Mouse (Mus musculus) hindbrain, embryonic 11.5 days (tissue): ENCODE data around the gene Pus7l. TPM values are rescaled to one million over a fixed set of nuclear protein-coding genes. Genes with fewer than 3 reads are reported as not detected.
"Not testable (repeated sequence)": the region's sequence is repeated elsewhere in the genome, so short reads cannot be mapped to it uniquely, and the experiment has no call there.

Source experiments
- ATAC-seq: fragments of 200-750 bp; cut with Nextera tagmentation; 2 replicates; pipeline ENCODE4 v1.8.0; 2017; ENCODE audit warnings: mild to moderate bottlenecking, moderate TSS enrichment, moderate library complexity; ENCODE audit not compliant: low FRiP score
- DNase-seq: peaks from one replicate; pipeline ENCODE4 v3.0.0-alpha.2; 2015; ENCODE audit warnings: low spot score
- H3K27ac ChIP-seq: fragments of 300-500 bp; sonication (generic); 2 replicates; pipeline ENCODE4 v1.5.1; 2014; ENCODE audit warnings: mild to moderate bottlenecking, low read depth, low read length
- H3K27me3 ChIP-seq: fragments of 300-500 bp; sonication (generic); 2 replicates; pipeline ENCODE4 v1.6.1; 2014; ENCODE audit warnings: mild to moderate bottlenecking, low read length, moderate library complexity, mixed read lengths; ENCODE audit not compliant: control insufficient read depth, insufficient read depth
- H3K36me3 ChIP-seq: fragments of 300-500 bp; sonication (generic); 2 replicates; pipeline ENCODE4 v1.6.1; 2014; ENCODE audit warnings: mild to moderate bottlenecking, low read length, moderate library complexity, mixed read lengths; ENCODE audit not compliant: control insufficient read depth, insufficient read depth
- H3K4me1 ChIP-seq: fragments of 300-500 bp; sonication (generic); replicated peaks from 2 replicates; pipeline ENCODE4 v1.6.1; 2014; ENCODE audit warnings: low read length, mixed read lengths; ENCODE audit not compliant: control insufficient read depth, insufficient read depth
- H3K4me2 ChIP-seq: fragments of 300-500 bp; sonication (generic); replicated peaks from 2 replicates; pipeline ENCODE4 v1.6.1; 2014; ENCODE audit warnings: mild to moderate bottlenecking, low read depth, low read length
- H3K4me3 ChIP-seq: fragments of 300-500 bp; sonication (generic); 2 replicates; pipeline ENCODE4 v1.5.1; 2014; ENCODE audit warnings: low read depth, low read length
- H3K9ac ChIP-seq: fragments of 300-500 bp; sonication (generic); 2 replicates; pipeline ENCODE4 v1.6.1; 2014; ENCODE audit warnings: low read depth, low read length
- H3K9me3 ChIP-seq: fragments of 300-500 bp; sonication (generic); 2 replicates; pipeline ENCODE4 v1.6.1; 2016; ENCODE audit warnings: low read length; ENCODE audit not compliant: control insufficient read depth
- WGBS: fragments of 180-500 bp; shearing (Covaris S2); extraction: QIAGEN DNeasy Blood & Tissue Kit; methylation state at CpG from one replicate; pipeline ENCODE4 v1.1.7; 2014; 5-methylcytosine and 5-hydroxymethylcytosine counted together
- polyA plus RNA-seq: library from polyadenylated mRNA; unstranded; fragments of >200 nt; fragmentation: Nextera tagmentation; extraction: Ambion mirVana; gene quantifications from 2 replicates; pipeline ENCODE4 v1.2.1, GENCODE M21; 2014

Gene Pus7l
- polyA plus RNA-seq, 1 experiment from 2014 or later: 9.0 TPM

DNA sequence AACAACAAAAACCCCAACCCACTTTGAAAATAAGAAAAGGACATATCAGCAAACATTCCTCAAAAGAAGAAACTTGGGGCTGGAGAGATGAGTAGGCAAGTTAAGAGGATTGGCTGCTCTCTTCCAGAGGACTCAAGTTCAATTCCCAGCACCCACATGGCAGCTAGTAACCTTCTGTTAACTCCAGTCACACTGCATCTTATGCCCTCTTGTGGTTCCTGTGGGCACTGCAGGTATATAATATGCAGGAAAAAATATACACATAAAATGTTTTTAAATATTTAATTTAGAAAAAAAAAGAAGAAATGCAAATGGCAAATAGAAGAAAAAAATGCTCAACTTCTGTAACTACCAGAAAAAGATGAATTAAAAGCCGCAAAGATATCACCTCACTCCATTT is 48.9 kb downstream of the Pus7l start:
- DNase-seq (no peak), ATAC-seq (no peak)
- Histone ChIP-seq H3K9ac (no peak overlapping the region), H3K4me1 (no peaks in the 10 kb centered on the region), H3K27me3 (no peaks in the 10 kb centered on the region), H3K4me3 (no peak overlapping the region), H3K36me3 (no peaks in the 10 kb centered on the region), H3K9me3 (no peaks in the 10 kb centered on the region), H3K4me2 (no peak overlapping the region), H3K27ac (no peak overlapping the region)
- WGBS: 97% methylated on average over 1 of the region's 1 CpGs

DNA sequence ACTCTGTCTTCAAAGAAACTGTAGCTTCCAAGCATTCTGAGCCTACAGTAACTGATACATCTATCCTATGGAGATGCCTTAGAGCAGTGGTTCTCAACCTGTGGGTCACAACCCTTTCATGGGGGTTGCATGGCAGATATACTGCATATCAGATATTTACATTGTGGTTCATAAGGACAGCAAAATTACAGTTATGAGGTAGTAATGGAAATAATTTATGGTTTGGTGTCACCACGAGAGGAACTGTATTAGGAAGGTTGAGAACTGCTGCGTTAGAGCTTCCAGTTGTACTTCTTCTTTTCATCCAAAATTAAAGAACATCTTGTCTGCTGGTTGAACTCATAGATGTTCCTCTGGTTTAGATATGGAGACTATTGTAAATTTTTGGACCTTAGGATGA is 53.9 kb downstream of the Pus7l start:
- H3K4me1 ChIP-seq: no peaks in the 10 kb centered on the region
- H3K9ac ChIP-seq: no peak overlapping the region
- no peaks in the 10 kb centered on the region for H3K27me3 ChIP-seq
- H3K4me2 ChIP-seq: no peak overlapping the region
- DNase-seq (no peak), ATAC-seq (no peak)
- WGBS: 89% methylated on average over 2 of the region's 2 CpGs
- no peaks in the 10 kb centered on the region for H3K36me3 ChIP-seq
- no peak overlapping the region for H3K4me3 ChIP-seq
- H3K27ac ChIP-seq: no peak overlapping the region
- H3K9me3 ChIP-seq: no peaks in the 10 kb centered on the region

DNA sequence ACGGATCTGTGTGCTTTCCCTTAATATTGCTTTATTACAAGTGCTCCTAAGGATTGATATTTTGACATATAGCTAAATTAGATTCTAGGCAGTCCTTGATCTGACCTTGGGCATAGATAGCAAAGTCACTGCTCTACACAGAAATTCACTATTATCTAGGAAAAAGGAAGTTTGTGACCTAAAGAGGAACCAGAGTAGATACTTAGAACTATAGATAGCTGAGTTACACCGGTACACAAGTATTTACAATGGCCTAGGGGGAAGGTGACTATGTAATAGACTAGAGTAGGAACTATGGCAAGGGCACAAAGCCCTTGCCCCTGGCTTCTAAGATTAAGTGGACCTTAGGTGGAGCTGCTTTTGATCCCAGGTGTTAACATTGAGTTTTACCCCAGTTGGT is 55.3 kb downstream of the Pus7l start:
- DNase-seq, H3K4me2 ChIP-seq, H3K9me3 ChIP-seq, H3K4me3 ChIP-seq, H3K9ac ChIP-seq, H3K27ac ChIP-seq, H3K4me1 ChIP-seq, H3K36me3 ChIP-seq, ATAC-seq, H3K27me3 ChIP-seq: not testable (repeated sequence)
- WGBS: 100% methylated on average over 2 of the region's 2 CpGs

DNA sequence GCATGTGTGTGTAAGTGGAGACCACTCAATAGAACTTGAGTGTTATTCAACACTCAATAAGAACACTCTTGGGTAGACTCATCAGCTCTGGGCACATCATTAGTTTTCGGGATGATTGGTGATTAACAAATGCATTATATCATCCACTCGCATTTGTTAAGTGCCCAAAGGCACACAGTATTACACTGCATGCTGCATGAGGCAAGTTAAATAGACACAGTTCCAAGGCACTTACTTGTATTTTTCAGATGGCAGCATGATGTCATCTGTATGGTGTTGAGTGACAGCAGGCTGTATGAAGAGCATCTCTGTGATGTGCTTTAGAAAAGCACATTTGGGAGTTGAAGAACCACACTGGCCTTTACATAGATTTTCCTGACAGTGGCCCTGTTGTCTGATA is 60.8 kb downstream of the Pus7l start:
- Histone ChIP-seq H3K4me2 (no peak overlapping the region), H3K27me3 (no peaks in the 10 kb centered on the region), H3K27ac (no peak overlapping the region), H3K9me3 (no peaks in the 10 kb centered on the region), H3K4me1 (no peaks in the 10 kb centered on the region; the same call in 1 of the 2 replicates), H3K4me3 (no peak overlapping the region), H3K36me3 (no peaks in the 10 kb centered on the region), H3K9ac (no peak overlapping the region)
- ATAC-seq (no peak), DNase-seq (no peak)
- 90% methylated on average over 2 of the region's 2 CpGs for WGBS

DNA sequence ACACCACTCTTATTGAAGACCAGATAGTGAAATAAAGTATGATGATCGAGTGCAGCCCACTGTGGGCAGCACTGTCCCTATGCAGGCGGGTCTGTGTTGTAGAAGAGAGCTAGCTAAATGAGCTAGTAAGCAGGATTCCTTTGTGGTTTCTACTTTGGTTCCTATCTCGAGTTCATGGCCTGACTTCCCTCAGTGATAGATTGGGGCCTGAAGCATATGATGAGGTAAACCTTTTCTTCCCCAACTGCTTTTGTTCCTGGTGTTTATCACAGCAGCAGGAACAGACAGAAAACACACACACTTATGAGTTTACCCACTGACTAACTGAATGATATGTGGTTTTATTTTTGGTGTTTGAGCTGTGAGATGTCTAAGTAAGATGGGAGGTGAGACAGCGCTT is 62.6 kb downstream of the Pus7l start:
- Histone ChIP-seq H3K4me2 (no peak overlapping the region), H3K36me3 (no peaks in the 10 kb centered on the region), H3K27ac (no peak overlapping the region), H3K9me3 (no peaks in the 10 kb centered on the region), H3K4me3 (no peak overlapping the region), H3K27me3 (no peaks in the 10 kb centered on the region), H3K9ac (no peak overlapping the region), H3K4me1 (no peaks in the 10 kb centered on the region; the same call in 1 of the 2 replicates)
- WGBS: 85% methylated on average over 4 of the region's 4 CpGs
- DNase-seq (no peak), ATAC-seq (no peak)

DNA sequence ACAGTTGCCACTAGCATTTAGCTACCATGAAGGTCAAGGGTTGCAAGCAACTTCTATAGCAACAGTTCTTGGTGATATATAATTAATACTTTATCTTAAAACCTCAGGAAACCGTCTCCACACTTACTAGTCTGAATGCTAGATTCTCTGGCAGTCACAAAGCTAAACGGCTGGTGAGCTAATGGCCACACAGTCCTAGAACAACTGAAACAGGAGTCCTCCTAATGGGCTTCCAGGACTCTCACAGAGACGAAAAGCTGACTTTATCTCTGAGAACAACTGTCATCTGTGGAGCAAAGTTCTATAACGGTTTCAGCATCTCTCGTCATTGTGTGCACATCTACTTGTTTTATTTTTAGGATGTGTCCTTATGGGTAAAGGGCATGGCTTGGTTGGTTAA is 63.1 kb downstream of the Pus7l start:
- Histone ChIP-seq H3K4me1 (no peaks in the 10 kb centered on the region; the same call in 1 of the 2 replicates), H3K27ac (no peak overlapping the region), H3K4me2 (no peak overlapping the region), H3K9ac (no peak overlapping the region), H3K36me3 (no peaks in the 10 kb centered on the region), H3K9me3 (no peaks in the 10 kb centered on the region), H3K4me3 (no peak overlapping the region), H3K27me3 (no peaks in the 10 kb centered on the region)
- ATAC-seq (no peak), DNase-seq (no peak)
- WGBS: 93% methylated on average over 5 of the region's 5 CpGs

DNA sequence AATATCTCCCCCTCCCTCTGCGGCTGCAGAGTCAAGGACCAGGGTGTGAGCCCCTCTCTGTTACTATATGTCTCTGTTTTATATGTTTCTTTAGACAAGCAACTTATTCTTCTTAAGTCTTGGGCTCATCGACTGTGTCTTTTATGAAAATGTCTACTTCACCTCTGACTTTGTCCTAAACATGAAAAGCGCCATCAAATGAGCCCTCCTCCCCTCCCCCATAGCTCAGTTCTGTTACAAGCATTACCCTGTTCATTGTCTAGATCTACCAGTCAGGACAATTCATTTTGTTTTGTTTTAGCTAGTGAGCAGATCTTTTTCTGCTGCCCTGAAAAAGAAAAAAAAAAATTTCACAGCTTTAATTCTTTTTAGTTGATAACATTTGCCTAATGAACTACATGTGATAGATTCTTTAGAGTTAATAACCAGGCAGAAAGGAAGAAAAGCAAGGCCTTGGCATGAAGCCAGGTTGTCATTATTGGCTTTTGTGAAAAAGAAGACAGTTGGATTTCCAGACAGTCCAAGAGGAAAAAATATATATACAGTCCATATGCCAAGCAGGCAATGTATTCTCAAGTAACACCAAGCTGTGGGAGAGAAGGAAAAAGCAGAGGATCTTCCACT is 63.7 kb downstream of the Pus7l start:
- Histone ChIP-seq H3K9ac (no peak overlapping the region), H3K9me3 (no peaks in the 10 kb centered on the region), H3K4me2 (no peak overlapping the region), H3K4me1 (no peaks in the 10 kb centered on the region; the same call in 1 of the 2 replicates), H3K27me3 (no peaks in the 10 kb centered on the region), H3K4me3 (no peak overlapping the region), H3K36me3 (no peaks in the 10 kb centered on the region), H3K27ac (no peak overlapping the region)
- WGBS: 82% methylated on average over 3 of the region's 3 CpGs
- DNase-seq: no peak
- no peak for ATAC-seq

DNA sequence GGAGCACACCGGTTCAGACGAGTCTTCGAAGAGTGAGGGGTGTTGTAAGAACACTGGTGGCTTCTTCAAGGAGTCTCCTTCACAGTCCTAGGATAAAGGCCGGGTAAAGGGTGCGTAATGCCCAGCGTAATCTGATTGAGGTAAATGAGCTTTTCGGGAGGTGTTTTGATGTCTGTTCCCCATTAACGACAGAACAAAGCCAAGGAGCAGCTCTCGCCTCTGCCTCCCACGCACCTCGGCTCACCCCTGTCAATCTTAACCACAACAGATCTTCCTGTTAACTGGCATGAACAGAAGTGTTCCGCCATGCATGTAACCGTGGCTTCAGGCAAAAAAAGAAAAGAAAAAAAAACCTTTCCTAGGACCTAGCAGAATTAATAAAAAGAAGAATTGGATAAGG is 64.6 kb downstream of the Pus7l start:
- WGBS: 36% methylated on average over 13 of the region's 13 CpGs
- Histone ChIP-seq H3K4me1 (no peaks in the 10 kb centered on the region; the same call in 1 of the 2 replicates), H3K36me3 (no peaks in the 10 kb centered on the region), H3K27me3 (no peaks in the 10 kb centered on the region), H3K9ac (no peak overlapping the region), H3K9me3 (no peaks in the 10 kb centered on the region), H3K4me3 (no peak overlapping the region), H3K4me2 (no peak overlapping the region), H3K27ac (no peak overlapping the region)
- ATAC-seq: no peak
- DNase-seq: peak; percentile 43

DNA sequence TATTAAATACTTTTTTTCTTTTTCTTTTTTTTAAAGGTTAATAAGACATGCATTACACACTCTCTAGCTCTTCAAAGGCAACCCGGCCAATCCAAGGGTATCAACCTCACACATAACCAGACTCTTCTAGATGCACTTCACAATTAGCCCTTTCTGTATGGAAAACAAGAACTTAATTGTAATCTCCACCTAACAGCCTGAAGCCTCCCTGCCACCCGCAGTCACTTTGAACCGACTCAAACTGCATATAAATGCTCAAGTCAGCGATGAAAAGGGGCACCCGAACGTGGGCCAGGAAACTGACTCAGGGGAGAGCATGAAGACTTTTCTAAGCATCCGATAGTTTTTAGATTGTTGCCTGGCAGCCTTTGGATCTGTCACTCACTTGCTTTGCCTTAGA is 66.1 kb downstream of the Pus7l start:
- no peaks in the 10 kb centered on the region for H3K9me3 ChIP-seq
- H3K27ac ChIP-seq: no peak overlapping the region
- 28% methylated on average over 7 of the region's 7 CpGs for WGBS
- no peak overlapping the region for H3K9ac ChIP-seq
- H3K36me3 ChIP-seq: no peaks in the 10 kb centered on the region
- no peak overlapping the region for H3K4me2 ChIP-seq
- no peak overlapping the region for H3K4me3 ChIP-seq
- DNase-seq: peak; percentile 37
- H3K4me1 ChIP-seq: no peaks in the 10 kb centered on the region; the same call in 1 of the 2 replicates
- ATAC-seq: no peak
- H3K27me3 ChIP-seq: no peaks in the 10 kb centered on the region
